Mouse (Mus musculus) lung, postnatal 0 days (tissue): ENCODE data around the gene Tldc1.

Experiments
- CTCF ChIP-seq: IDR thresholded peaks from 2 replicates; pipeline ENCODE4 v1.5.1; 2016; ENCODE audit warnings: antibody characterized with exemption, mild to moderate bottlenecking
- EP300 ChIP-seq: IDR thresholded peaks from 2 replicates; pipeline ENCODE4 v1.6.1; 2016; ENCODE audit warnings: antibody characterized with exemption, mild to moderate bottlenecking, control low read depth

GRCm38 (mm10) chr8:119821691-119822090 is 43.5 kb upstream of the Tldc1 start:
- no peak for TF ChIP-seq CTCF
- TF ChIP-seq EP300 = no peak
